8 mouse cellular contexts compared by ENCODE assay signal in the genomic region with DNA sequence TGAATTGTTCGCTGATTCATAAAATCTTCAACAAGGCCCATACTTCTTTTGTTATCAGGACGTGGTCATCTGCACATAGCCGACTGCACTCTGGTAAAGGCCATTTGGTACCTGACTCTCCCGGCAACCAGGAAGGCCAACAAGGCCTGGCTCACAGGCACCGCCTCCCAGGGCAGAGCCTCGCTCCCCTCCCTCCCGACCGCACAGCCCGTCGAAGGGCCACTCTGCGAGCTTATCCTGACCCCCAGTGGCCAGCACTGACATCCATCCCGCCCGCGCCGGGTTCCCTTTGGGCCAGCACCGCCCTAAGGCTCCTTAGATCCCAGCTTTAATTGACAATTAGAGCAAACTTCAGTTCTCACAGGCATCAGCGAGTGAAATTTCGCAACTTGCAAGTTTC.
DNase-seq lines count a peak whose midpoint lies in the region; ATAC-seq and TF ChIP-seq lines count a peak whose summit lies in the region.

No protein-coding gene starts in this region.

- peak overlapping the region; percentile 15 for H3K4me3 ChIP-seq in forebrain, embryonic 15.5 days
- H3K4me3 ChIP-seq in layer of hippocampus, adult 2 months = peak overlapping the region; percentile 24; the same call in 1 of the 2 replicates

- H3K36me3 ChIP-seq in forebrain, embryonic 15.5 days = no peaks in the 10 kb centered on the region

- peak; percentile 72 for ATAC-seq in forebrain, embryonic 15.5 days (replicated peaks)

- H3K9me3 ChIP-seq in forebrain, embryonic 15.5 days = no peaks in the 10 kb centered on the region

- H3K4me1 ChIP-seq in forebrain, embryonic 15.5 days = peaks cover 33% of the 10 kb centered on the region

- 2% methylated on average over 18 of the region's 18 CpGs for WGBS in forebrain, embryonic 15.5 days

- peak; percentile 82 for TF ChIP-seq CTCF in layer of hippocampus, adult 2 months (conservative IDR thresholded peaks at IDR 0.05)

- H3K27me3 ChIP-seq in forebrain, embryonic 15.5 days = peaks cover 9% of the 10 kb centered on the region; the same call in 1 of the 2 replicates

- peak overlapping the region; percentile 34 for H3K4me2 ChIP-seq in forebrain, embryonic 15.5 days (replicated peaks)

- no peak overlapping the region for H3K9ac ChIP-seq in forebrain, embryonic 15.5 days (replicated peaks)

- DNase-seq in ES-CJ7 (ENCODE audit: low read depth, low spot score) = peak; percentile 53
- DNase-seq in c-Kit-positive CD71-positive TER-119-positive erythroid progenitor cells, embryonic 14.5 days (ENCODE audit: low spot score) = peak; percentile 28
- peak; percentile 87 for DNase-seq in heart, postnatal 4 days
- peak in 1 of 2 experiments; percentile 63 for DNase-seq in layer of hippocampus, adult 2 months (ENCODE audit: low spot score in 2 of 2)
- DNase-seq in lung, postnatal 25 days (ENCODE audit: low spot score) = peak; percentile 84
- DNase-seq in ovary, postnatal 36 days (ENCODE audit: low spot score) = peak; percentile 83
- peak; percentile 76 for DNase-seq in thymus, postnatal 4 days

- H3K27ac ChIP-seq in forebrain, embryonic 15.5 days (replicated peaks) = no peak overlapping the region
- H3K27ac ChIP-seq in layer of hippocampus, adult 2 months = no peak overlapping the region
